Mouse (Mus musculus): ENCODE results near the gene Cd40.

Cd40 gene

DNA sequence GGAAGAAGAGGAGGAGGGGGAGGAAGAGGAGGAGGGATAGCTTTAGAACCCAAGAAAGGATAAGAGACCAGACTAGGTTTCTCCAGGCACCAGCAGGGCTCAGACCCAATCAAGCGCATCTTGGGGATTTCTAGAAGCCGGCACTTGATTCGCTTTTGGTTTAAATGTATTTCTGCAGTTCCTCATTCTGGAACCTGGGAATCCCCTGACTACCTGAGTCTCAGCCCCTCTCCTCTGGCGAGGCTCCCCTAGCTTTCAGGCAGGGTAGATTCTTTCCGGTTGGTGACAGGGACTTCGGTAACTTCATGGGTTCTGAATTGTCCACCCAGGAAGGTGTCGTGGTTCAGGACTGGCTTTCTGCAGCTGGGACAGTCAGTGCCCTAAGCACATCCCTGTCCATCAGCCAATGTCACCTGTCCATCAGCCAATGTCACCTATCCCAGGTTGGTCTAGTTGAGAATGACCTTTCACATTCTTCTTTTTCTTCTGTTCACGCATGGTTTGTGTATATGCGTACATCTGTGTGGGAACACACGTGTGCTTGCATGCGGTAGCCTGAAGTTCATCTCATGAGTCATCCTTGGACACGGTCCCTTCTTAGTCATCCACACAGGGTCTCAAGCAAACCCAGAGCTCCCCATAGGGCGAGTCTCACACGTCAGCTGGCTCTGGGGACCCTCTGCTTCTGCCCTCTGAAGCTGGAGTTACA is 1.1 kb downstream of the Cd40 start:
- no peak for DNase-seq (ENCODE audit: low spot score)

DNA sequence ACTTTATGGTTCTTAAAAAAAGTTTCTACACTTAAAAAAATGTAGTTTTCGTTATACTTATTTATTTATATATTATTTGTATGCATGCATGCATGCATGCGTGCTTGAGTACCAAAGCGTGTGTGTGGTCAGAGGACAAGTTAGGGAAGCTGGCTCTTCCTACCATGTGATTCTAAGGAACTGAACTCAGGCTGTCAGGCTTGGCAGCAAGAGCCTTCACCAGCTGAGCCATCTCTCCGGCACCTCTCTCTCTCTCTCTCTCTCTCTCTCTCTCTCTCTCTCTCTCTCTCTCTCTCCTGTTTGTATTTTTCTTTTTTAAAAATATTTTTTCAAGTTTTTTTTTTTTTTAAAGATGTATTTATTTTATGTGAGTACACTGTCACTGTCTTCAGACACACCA is 4.5 kb downstream of the Cd40 start:
- no peak for DNase-seq (ENCODE audit: low spot score)

DNA sequence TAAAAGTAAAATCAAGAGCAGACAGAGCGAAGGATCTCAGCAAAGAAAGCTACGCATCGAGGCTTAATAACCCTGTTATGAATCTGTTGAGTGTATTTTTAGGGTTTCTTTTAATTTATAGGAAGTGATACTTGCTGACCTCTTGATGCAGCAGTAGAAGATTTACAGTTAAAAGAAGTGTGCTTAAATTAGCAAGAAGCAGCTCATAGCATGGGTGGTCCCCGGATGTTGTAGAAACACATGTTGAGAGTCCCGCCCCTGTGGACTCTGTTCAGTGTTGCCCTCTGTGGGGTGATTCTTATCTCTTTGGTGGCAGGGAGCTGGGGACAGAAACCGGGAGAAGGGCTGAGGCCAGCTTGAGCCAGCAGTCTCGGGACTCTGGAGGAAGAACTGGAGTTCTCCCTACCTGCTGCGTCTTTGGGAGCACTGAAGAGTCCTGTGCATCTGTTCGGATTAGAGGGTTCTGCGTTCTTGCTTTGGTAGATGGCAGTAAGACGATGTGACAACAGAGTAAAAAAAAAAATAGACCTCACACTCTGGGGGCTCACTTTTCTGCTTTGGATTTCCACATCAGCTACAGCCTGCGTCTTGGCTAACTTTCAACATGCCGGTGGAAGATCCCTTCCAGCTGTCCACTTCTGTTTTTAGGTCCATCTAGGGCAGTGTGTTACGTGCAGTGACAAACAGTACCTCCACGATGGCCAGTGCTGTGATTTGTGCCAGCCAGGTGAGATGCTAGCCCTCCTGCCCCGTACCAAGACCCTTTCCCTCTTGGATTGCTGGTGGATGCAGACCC is 6.4 kb downstream of the Cd40 start:
- DNase-seq (ENCODE audit: low spot score) = no peak

DNA sequence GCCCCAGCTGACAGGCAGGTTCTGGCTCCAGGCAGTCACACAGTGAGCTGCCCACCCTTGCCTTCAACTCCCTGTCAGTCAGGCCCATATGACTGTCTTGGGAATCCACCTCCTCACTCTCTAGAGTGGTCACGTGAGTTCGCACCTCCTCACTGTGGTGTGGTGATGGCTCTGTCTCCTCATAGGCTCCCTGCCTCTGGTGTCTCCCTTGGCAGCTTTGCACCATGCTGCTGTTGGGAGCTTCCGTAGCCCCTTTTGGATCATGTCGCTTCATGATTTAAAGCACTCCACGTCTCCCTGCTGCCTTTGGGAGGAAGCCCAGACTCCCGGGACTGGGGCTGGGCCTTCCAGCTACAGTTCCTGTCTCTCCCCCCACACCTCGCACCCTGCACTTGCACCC is 9.1 kb downstream of the Cd40 start:
- DNase-seq (ENCODE audit: low spot score) = no peak

DNA sequence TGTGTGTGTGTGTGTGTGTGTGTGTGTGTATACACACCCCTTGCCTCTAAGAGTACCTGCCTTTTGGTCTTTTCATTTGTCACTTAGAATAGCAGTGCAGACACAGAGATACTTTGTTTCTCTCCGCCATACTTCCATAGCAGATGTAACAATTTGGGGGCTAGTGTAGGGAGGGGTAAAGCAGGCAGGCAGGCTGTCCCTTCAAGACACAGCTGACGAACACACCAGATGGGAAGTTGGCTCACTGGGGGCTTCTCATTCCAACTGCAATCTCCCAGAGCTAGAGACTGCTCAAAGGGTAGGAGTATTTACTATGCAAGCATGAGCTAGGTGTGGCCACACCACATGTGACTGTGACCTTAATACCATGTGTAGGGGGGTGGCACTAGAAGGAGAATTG is 13.4 kb downstream of the Cd40 start:
- no peak for DNase-seq (ENCODE audit: low spot score)

DNA sequence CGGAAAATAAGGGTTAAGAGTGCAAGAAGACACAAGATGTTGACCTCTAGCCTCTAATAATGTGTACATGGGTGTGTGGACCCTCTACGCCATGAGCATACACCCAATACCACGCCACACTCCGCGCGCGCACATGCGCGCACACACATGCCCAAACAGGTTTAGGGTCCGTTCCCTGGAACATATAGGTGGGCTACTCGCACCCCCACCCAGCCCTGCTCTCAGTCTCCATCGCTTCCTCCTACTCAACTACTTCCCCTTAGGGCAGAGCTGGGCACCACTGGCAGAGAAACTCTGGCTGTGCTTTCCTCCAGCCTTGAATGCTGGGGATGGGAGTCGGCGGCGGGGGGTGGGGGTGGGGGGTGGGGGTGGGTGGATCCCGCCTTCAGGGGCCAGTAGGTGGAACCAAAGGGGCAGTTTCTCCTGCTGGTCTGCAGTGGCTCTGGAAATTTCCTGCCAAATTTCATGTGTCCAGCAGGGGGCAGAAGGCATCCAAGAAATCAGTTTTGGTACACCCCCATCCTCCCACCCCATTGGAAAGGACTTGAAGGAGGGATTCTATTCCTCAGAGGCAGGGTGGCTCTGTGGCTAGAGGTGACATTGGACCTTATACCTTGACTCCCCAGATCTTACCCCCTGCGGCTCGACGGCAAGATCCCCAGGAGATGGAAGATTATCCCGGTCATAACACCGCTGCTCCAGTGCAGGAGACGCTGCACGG is 14.8 kb downstream of the Cd40 start:
- peak; percentile 86 for DNase-seq (ENCODE audit: low spot score)

DNA sequence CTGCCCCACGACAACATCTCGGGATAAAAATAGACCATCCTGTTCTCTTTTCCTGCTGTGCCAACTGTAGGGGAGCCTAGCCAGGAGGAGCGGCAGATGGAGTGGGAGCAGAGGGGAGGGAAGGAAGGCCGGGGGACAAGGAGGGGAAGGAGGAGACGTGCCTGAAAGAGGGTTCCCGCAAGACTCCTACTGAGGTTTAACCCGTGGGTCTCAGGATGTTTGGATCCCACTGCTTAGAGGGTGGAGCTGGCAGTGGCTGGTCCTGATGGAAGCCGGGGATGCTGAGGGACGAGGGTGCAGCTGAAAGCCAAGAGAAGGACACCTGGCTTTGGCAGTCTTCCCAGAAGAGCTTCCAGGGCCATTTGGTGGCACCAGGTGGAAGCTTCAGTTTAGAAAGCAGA is 18.0 kb downstream of the Cd40 start:
- no peak for DNase-seq (ENCODE audit: low spot score)

DNA sequence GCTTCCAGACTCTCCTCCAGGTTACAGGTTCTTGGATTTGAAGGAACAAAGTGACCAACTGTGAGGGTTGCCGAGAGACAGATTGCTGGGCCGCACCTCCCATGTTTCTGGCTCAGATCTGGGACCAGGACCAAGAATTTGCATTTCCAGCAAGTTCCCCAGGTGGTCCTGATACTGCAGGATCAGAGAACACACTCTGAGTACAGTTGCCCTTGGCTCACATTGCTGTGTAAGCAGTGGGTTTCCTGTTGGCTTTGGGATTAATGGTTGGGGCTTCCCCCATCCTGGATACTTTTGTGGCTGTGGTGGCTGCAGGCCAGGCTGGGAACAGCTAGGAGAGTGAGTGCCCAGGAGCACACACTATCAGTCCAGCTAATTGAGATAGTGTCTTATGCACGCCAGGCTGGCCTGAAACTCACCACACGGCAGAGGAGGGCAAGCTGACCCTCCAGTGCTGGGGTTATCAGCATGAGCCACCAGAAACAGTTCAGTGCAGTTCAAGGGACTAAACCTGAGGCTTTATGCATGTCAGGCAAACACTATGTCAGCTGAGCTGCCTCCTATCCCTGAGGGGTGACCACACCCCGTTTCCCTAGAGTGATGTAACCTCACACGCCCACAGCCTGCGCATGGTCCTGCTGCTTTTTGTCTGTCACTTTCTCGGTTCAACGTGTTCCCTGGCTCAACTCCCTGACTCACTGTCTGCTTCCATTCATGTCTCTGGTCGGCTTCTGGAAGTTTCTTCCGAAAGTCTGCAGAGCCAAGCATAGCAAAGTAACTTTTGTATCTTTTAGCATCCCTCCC is 18.9 kb downstream of the Cd40 start:
- DNase-seq (ENCODE audit: low spot score) = no peak

DNA sequence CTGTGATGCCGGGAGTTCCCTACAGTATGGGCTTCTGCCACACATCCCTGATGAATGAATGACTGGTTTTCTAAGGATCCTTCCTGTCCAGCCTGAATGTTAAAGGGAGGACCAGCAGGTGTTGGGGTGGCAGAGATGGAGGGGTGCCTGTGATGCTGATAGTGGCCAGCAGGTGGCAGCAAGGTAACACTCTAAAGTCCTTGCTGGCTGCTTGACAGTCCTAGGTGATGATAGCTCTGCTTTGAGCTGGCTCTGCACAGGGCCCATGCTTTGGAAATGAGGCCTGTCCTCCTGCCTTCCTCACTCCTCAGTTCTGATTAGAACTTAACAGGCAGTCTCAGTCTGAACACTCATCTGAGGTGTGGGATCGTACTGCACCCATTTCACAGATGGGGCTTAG is 19.5 kb downstream of the Cd40 start:
- DNase-seq (ENCODE audit: low spot score) = peak; percentile 88

DNA sequence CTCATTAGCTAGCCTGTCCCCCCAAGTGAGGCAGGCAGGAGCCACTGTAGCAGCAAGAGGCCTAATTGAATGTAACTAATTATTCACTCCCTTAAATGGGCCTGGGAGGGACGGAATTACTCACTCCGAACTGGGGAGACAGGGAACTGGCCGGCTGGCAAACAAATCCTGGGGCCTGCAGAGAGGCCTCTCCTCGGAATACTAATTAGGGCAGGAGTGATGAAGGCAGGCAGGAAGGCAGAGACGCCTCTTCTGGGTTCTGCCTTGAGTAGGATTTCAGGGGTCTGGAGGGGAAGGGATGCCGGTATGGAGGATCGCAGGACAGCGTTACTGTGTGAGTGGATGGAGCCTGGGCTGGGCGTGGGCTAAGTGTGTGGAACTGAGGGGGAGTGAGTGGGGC is 21.6 kb downstream of the Cd40 start:
- DNase-seq (ENCODE audit: low spot score) = peak; percentile 20

DNA sequence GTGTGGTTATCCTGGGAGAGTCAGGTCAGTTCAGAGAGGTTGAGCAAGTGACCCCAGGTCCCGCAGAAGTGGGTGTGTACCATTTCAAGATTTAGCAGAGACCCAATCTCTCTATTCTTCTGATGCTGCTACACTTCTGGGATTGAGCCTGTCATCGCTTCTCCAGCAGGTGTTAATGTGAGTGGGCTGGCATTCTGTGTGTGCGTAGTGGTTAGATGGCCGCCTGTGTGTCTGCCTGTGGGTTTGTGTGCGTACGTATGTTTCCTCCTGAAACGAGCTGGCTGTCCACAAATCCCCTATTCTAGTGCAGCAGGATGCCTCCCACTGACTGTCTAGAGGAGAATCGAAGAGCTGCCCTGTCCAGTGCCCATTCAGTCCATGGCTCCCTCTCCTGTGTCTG is 22.6 kb downstream of the Cd40 start:
- no peak for DNase-seq (ENCODE audit: low spot score)

DNA sequence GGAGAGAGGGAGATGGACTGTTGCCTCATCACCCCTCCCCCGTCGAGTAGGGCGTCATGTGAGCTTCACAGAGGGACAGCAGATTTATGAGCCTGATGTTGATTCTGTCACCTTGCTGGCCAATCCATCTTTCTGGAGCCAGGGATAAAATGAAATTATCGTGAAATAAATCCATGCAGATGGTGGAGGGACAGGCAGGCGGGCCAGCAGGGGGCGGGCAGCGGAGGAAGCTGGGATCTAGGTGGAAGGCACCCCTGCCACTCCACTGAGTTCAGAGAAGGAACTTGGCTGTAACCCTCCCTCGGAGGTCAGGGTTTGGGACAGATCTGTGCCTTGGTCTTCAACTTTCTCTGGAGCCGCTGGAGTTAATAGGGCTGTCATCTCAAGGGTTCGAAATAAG is 23.2 kb downstream of the Cd40 start:
- DNase-seq (ENCODE audit: low spot score) = no peak

DNA sequence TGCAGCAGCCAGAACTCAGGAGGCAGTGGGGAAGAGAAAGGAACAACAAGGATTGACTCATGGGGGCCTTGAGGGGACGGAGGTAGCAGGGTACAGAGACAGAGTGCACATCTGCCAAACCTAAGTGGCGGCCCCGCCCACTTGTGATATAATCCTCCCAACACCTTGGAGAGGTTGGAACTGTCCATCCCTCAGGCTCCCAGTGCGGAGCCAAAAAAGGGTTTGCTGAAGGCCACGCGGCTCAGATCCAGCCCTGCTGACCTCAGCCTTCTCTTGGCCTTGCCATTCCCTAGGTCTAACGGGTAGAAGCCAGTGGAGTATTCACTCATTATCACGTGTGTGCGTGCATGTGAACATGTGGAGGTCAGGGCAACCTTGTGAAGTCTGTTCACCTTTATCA is 25.2 kb downstream of the Cd40 start:
- no peak for DNase-seq (ENCODE audit: low spot score)

DNA sequence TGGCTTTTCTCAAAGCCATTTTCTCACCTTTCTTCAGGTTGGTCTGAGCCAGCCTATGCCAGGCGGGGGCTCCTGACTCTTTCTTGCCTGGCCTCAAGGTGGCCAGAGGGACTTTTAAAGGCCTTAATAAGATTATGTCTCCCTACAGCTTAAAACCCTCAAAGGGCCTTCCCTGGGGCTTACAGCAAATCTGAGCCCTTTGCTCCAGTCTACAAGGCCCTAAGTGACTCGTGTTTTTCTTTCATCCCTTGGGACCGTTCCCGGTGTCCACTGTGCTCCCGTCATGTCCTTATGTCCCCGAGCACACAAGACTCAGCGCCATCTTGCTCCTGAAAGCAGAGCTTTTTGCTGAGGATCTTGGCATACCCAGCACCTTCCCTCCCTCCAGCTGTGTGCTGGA is 25.8 kb downstream of the Cd40 start:
- DNase-seq (ENCODE audit: low spot score) = no peak

DNA sequence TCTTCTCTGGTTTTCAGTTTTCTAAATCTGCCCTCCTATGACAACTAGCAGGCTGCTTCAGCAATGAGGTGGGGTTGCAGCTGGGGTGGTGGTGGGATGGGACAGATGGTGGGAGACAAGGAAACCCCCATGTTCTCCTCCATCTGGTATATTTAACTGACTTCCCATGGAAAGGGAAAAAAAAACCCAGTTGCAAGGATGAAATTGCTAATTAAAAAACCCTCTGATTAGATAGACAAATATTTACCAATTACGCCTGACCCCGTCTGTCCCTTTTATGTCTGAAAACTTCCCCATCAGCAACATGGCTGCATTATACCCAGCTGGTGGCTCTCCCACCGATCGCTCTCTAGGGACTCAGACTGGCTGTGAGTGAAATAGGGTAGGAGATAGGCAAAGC is 31.2 kb downstream of the Cd40 start:
- no peak for DNase-seq (ENCODE audit: low spot score)

DNA sequence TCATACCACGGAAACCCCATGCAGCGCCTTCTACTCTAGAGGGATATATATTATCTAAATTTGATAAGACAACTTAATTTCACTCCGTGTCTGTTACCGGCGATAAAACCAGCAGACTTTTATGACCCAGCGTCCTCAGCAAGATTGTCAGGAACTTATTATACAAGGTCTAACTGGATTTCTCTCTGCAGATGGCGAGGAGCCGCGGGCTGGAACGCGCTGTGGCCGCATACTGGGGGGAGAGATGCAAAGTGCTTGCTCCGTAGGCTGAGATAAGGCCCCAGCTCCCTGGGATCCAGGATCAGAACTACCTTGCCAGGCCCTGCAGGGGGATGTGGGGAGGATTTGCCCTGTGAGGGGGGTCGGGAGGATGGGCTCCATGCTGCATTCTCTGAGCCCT is 34.0 kb downstream of the Cd40 start:
- DNase-seq (ENCODE audit: low spot score) = no peak

DNA sequence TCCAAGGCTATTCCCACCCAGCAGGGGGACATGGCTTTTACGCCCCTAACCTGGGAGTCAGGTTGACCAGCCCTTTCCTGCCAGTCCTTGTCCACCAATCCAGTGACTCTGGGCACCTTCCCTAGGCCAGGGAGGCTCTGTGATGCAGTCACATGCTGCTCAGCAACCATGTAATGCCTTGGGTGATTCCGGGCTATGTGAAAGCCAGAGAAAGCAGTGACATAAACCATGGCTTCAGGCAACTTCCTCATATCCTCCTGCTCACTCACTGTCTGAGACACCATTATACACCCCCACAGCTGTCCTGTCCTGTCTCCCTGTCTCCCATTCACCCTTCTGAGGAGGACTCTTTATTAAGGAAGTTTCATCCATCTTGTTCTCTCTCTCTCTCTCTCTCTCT is 35.2 kb downstream of the Cd40 start, which contains the start of gene 1700025C18Rik:
1700025C18Rik (minus strand) TSS at position 101 of the 400 bp plus-strand sequence.
- DNase-seq (ENCODE audit: low spot score) = no peak

DNA sequence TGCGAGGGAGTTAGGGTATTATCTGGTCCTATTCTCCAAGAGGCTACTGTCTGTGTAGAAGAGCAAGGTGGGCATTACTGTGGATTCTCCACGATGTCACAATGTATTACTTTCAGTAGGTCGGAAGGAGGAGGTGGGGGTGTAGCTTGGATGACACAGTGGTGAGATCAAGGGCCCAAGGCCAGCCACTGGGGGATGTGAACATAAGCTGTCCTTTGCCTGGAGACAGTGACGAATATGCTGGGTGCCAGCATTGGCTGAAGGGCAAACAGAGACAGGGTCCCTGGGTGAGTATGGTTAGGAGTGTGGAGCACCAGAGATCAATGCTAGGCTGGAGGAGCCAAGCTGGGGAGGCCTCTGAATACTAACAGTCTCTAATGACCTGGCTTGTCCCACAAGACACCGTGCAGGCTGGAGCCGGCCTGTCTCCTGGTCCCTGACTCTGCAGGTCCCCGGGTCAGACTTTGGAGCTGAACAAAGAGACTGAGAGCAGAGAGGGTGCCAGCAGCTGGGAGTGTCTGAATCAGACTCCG is 36.1 kb downstream of the Cd40 start:
- no peak for DNase-seq (ENCODE audit: low spot score)

DNA sequence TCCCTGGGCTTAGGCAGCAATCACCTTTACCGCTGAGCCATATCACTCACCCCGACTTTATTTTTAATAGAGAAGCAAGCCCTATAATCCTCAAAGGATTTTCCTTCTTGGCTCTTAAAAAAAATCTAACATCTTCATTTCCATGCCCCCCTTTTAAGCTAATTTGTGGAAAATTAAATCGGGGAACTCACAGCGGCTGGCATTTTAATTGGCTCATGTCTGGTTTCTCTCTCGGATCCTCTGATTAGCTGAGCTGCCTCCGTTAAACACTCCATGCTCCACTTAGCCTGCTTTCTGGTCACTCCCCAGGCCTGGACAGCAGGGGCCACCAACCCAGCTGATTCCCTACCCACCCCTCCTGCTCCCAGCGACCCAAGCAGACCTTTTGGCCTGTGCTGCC is 37.0 kb downstream of the Cd40 start:
- no peak for DNase-seq (ENCODE audit: low spot score)

DNA sequence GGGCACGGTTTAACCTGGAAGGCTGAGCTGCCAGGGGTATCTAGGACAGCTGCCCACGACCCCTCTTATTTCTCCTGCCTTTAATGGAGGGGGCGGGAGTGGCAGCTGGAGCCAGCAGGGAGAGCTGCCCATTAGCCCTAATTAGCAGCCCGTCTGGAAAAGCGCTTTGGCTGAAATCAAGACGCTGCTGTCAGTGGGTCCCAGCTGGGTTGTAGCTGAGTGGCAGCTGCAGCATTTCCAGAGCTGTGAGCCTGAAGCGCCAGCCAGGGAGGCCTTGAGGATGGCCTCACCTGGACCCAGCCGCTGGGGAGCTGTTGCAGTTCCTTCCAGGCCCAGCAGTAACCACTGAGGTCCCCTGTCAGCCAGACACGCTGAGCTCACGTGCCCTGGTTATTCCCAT is 40.9 kb downstream of the Cd40 start:
- DNase-seq (ENCODE audit: low spot score) = peak; percentile 45

DNA sequence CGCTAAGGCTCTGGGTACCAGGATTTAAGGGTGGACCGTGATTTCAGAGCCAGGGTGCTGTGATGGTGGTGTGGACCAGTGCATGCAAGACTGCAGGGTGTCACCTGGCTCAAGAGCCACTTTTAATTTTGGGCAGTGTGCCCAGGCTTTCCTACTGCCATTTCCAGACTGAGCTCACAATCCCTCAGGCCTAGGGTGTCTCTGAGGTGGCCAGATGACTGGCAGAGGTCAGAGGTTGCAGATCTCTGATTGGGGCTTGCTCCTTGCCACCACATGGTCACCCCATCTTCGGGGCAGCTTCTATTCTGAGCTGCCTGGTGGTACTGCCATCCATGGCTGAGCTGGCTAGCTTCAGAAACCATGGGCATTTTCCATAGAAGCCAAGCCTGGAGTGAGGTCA is 43.4 kb downstream of the Cd40 start:
- DNase-seq (ENCODE audit: low spot score) = no peak

DNA sequence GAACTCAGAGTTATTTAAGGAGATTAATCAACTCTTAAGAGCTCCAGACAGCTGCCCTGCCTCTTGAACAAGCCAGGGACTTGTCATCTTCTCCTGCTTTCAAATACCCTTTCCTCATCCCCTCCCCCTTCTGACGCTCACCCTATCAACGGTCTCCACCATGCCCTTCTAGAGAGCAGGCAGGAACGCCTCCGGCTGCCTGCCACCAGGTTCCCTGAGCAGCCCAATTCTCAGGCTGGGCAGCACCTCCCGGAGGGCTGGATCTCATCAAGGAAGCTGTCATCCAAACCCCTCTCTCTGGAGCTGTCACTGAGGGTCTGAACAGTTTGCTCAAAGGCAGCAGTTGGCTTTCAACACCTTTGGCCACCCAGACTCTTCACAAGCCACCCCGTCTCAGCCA is 45.3 kb downstream of the Cd40 start:
- peak; percentile 42 for DNase-seq (ENCODE audit: low spot score)

All from embryo, embryonic 10.5 days (tissue).